ENCODE assay signal across 9 mouse cellular contexts in the genomic region with DNA sequence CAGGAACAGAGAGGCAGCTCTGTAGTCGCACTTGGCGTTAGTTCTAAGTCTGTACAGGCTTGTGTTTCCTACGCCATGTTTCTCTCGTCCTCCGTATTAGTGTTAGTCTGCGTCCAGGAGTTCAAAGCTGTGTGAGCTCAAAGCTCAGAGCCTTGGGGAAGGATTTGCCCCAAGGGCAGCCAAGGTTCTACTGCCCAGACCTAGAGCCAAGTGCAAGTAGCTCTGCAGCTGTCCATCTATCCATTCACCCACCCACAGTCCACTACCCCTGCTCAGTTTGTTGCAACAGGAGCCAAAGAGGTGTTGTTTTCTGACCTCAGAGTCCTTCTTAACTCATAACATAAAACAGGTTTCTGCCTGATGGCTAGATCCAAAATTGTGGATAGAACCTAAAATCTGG.
DNase-seq lines count a peak whose midpoint lies in the region; ATAC-seq lines count a peak whose summit lies in the region.
"Had no signal": no experiment of that assay in that cellular context is flagged by ENCODE, and none has a peak within 500 bp of the region (broad histone marks: within the 10 kb centered on the region; RNA-seq: fewer than 3 reads in every experiment).

No protein-coding gene starts in this region.

- H3K4me1 ChIP-seq in midbrain, embryonic 12.5 days, result peaks cover 19% of the 10 kb centered on the region
- H3K4me1 ChIP-seq in midbrain, embryonic 11.5 days (ENCODE audit: control insufficient read depth, insufficient read depth, low read length), result peaks cover 3% of the 10 kb centered on the region; the same call in 1 of the 2 replicates
- peaks cover 7% of the 10 kb centered on the region; the same call in 1 of the 2 replicates for H3K4me1 ChIP-seq in hindbrain, embryonic 14.5 days (replicated peaks; ENCODE audit: control insufficient read depth, insufficient read depth, low read length)
- H3K4me1 ChIP-seq in limb, embryonic 15.5 days, result peaks cover 38% of the 10 kb centered on the region

- no peak for DNase-seq in midbrain, embryonic 11.5 days (ENCODE audit: low spot score, missing footprints)
- no peak for DNase-seq in hindbrain, embryonic 14.5 days (ENCODE audit: low spot score)
- DNase-seq in lung, adult 18-20 months, result no peak
- DNase-seq in retina, embryonic 14.5 days (ENCODE audit: low spot score), result no peak
- DNase-seq in cerebellum, postnatal 36 days, result no peak

- H3K4me2 ChIP-seq in midbrain, embryonic 12.5 days (replicated peaks), result no peak overlapping the region
- H3K4me2 ChIP-seq in midbrain, embryonic 11.5 days, result no peak overlapping the region
- H3K4me2 ChIP-seq in hindbrain, embryonic 14.5 days (replicated peaks), result no peak overlapping the region
- H3K4me2 ChIP-seq in limb, embryonic 15.5 days, result no peak overlapping the region
- H3K4me2 ChIP-seq: heart, embryonic 15.5 days; lung, embryonic 15.5 days had no signal

- H3K9me3 ChIP-seq in midbrain, embryonic 12.5 days, result no peaks in the 10 kb centered on the region
- no peaks in the 10 kb centered on the region for H3K9me3 ChIP-seq in midbrain, embryonic 11.5 days (ENCODE audit: control insufficient read depth, low read length)
- H3K9me3 ChIP-seq in hindbrain, embryonic 14.5 days (ENCODE audit: control insufficient read depth, low read length), result no peaks in the 10 kb centered on the region
- no peaks in the 10 kb centered on the region for H3K9me3 ChIP-seq in limb, embryonic 15.5 days
- H3K9me3 ChIP-seq: heart, embryonic 15.5 days; lung, embryonic 15.5 days had no signal

- 88% methylated on average over 6 of the region's 6 CpGs for WGBS in midbrain, embryonic 12.5 days
- WGBS in midbrain, embryonic 11.5 days, result 98% methylated on average over 6 of the region's 6 CpGs
- WGBS in hindbrain, embryonic 14.5 days, result 98% methylated on average over 6 of the region's 6 CpGs
- 65% methylated on average over 6 of the region's 6 CpGs for WGBS in limb, embryonic 15.5 days

- H3K4me3 ChIP-seq in midbrain, embryonic 12.5 days, result no peak overlapping the region
- no peak overlapping the region for H3K4me3 ChIP-seq in midbrain, embryonic 11.5 days (ENCODE audit: low read depth, low read length)
- no peak overlapping the region for H3K4me3 ChIP-seq in hindbrain, embryonic 14.5 days (replicated peaks; ENCODE audit: low read length)
- no peak overlapping the region for H3K4me3 ChIP-seq in limb, embryonic 15.5 days
- H3K4me3 ChIP-seq: heart, embryonic 15.5 days; lung, embryonic 15.5 days had no signal

- ATAC-seq in midbrain, embryonic 12.5 days (ENCODE audit: low FRiP score, low read depth), result no peak
- ATAC-seq in midbrain, embryonic 11.5 days (ENCODE audit: low FRiP score), result no peak
- no peak for ATAC-seq in hindbrain, embryonic 14.5 days (ENCODE audit: low FRiP score)
- ATAC-seq in limb, embryonic 15.5 days (ENCODE audit: insufficient number of reproducible peaks, low FRiP score, low TSS enrichment, low read depth), result no peak

- H3K36me3 ChIP-seq in midbrain, embryonic 12.5 days, result peaks cover 36% of the 10 kb centered on the region
- peaks cover 7% of the 10 kb centered on the region for H3K36me3 ChIP-seq in midbrain, embryonic 11.5 days (ENCODE audit: control insufficient read depth, insufficient read depth, low read length)
- H3K36me3 ChIP-seq in hindbrain, embryonic 14.5 days (replicated peaks; ENCODE audit: control insufficient read depth, insufficient read depth), result peaks cover 65% of the 10 kb centered on the region
- H3K36me3 ChIP-seq in limb, embryonic 15.5 days, result peaks cover 56% of the 10 kb centered on the region

- H3K27ac ChIP-seq in midbrain, embryonic 12.5 days (replicated peaks), result peak overlapping the region; percentile 44; the same call in 1 of the 2 replicates
- H3K27ac ChIP-seq in midbrain, embryonic 11.5 days (ENCODE audit: low read depth, low read length), result no peak overlapping the region
- peak overlapping the region; percentile 85 for H3K27ac ChIP-seq in hindbrain, embryonic 14.5 days
- peak overlapping the region; percentile 90 for H3K27ac ChIP-seq in limb, embryonic 15.5 days

- no peak overlapping the region for H3K9ac ChIP-seq in midbrain, embryonic 12.5 days (replicated peaks)
- no peak overlapping the region for H3K9ac ChIP-seq in midbrain, embryonic 11.5 days (ENCODE audit: low read length)
- H3K9ac ChIP-seq in hindbrain, embryonic 14.5 days, result 0 out of 2 replicates have a peak overlapping the region, but pooled peaks have one; percentile 25
- H3K9ac ChIP-seq in limb, embryonic 15.5 days, result no peak overlapping the region
- H3K9ac ChIP-seq: heart, embryonic 15.5 days; lung, embryonic 15.5 days had no signal

- H3K27me3 ChIP-seq in midbrain, embryonic 12.5 days, result no peaks in the 10 kb centered on the region
- no peaks in the 10 kb centered on the region for H3K27me3 ChIP-seq in midbrain, embryonic 11.5 days (ENCODE audit: control insufficient read depth, insufficient read depth, low read length)
- no peaks in the 10 kb centered on the region for H3K27me3 ChIP-seq in hindbrain, embryonic 14.5 days (ENCODE audit: control insufficient read depth, insufficient read depth, low read length)
- no peaks in the 10 kb centered on the region for H3K27me3 ChIP-seq in limb, embryonic 15.5 days
- H3K27me3 ChIP-seq: heart, embryonic 15.5 days; lung, embryonic 15.5 days had no signal
